Mouse (Mus musculus) midbrain, embryonic 11.5 days (tissue): Measurements from ENCODE around the gene Grm4. TPM values are rescaled to one million over a fixed set of nuclear protein-coding genes. Genes with fewer than 3 reads are reported as not detected.

ENCODE experiments used
- ATAC-seq: fragments of 200-750 bp; cut with Nextera tagmentation; 2 replicates; pipeline ENCODE4 v1.8.0; 2017; ENCODE audit warnings: moderate TSS enrichment, moderate library complexity; ENCODE audit not compliant: low FRiP score
- DNase-seq: peaks from one replicate; pipeline ENCODE4 v3.0.0; 2015; ENCODE audit warnings: low spot score; ENCODE audit errors: missing footprints
- H3K27ac ChIP-seq: fragments of 300-500 bp; sonication (generic); 2 replicates; pipeline ENCODE4 v1.5.1; 2014; ENCODE audit warnings: low read depth, low read length
- H3K27me3 ChIP-seq: fragments of 300-500 bp; sonication (generic); 2 replicates; pipeline ENCODE4 v1.6.1; 2014; ENCODE audit warnings: mild to moderate bottlenecking, low read length, moderate library complexity, mixed read lengths; ENCODE audit not compliant: control insufficient read depth, insufficient read depth
- H3K36me3 ChIP-seq: fragments of 300-500 bp; sonication (generic); 2 replicates; pipeline ENCODE4 v1.6.1; 2014; ENCODE audit warnings: mild to moderate bottlenecking, low read length, moderate library complexity, mixed read lengths; ENCODE audit not compliant: control insufficient read depth, insufficient read depth
- H3K4me1 ChIP-seq: fragments of 300-500 bp; sonication (generic); 2 replicates; pipeline ENCODE4 v1.6.1; 2014; ENCODE audit warnings: low read length; ENCODE audit not compliant: control insufficient read depth, insufficient read depth
- H3K4me2 ChIP-seq: fragments of 300-500 bp; sonication (generic); 2 replicates; pipeline ENCODE4 v1.6.1; 2014; ENCODE audit warnings: mild to moderate bottlenecking, moderate library complexity
- H3K4me3 ChIP-seq: fragments of 300-500 bp; sonication (generic); 2 replicates; pipeline ENCODE4 v1.5.1; 2014; ENCODE audit warnings: low read depth, low read length
- H3K9ac ChIP-seq: fragments of 300-500 bp; sonication (generic); 2 replicates; pipeline ENCODE4 v1.6.1; 2014; ENCODE audit warnings: low read length
- H3K9me3 ChIP-seq: fragments of 300-500 bp; sonication (generic); 2 replicates; pipeline ENCODE4 v1.6.1; 2016; ENCODE audit warnings: low read length; ENCODE audit not compliant: control insufficient read depth
- WGBS: fragments of 180-500 bp; shearing (Covaris S2); extraction: QIAGEN DNeasy Blood & Tissue Kit; methylation state at CpG from one replicate; pipeline ENCODE4 v1.1.7; 2014; 5-methylcytosine and 5-hydroxymethylcytosine counted together
- polyA plus RNA-seq: library from polyadenylated mRNA; unstranded; fragments of >200 nt; fragmentation: Nextera tagmentation; extraction: Ambion mirVana; gene quantifications from 2 replicates; pipeline ENCODE4 v1.2.1, GENCODE M21; 2014

Gene Grm4
- polyA plus RNA-seq, 1 experiment from 2014 or later = 3.5 TPM

GRCm38 (mm10) chr17:27431049-27431839 is 90.0 kb downstream of the Grm4 start:
- no peak overlapping the region for H3K27ac ChIP-seq
- WGBS = 84% methylated on average over 26 of the region's 26 CpGs
- no peak overlapping the region for H3K4me3 ChIP-seq
- H3K9ac ChIP-seq = no peak overlapping the region
- no peak for ATAC-seq
- H3K4me1 ChIP-seq = peaks cover 23% of the 10 kb centered on the region
- DNase-seq = no peak
- no peaks in the 10 kb centered on the region for H3K27me3 ChIP-seq
- no peak overlapping the region for H3K4me2 ChIP-seq
- peaks cover 9% of the 10 kb centered on the region for H3K9me3 ChIP-seq
- H3K36me3 ChIP-seq = no peaks in the 10 kb centered on the region

DNA sequence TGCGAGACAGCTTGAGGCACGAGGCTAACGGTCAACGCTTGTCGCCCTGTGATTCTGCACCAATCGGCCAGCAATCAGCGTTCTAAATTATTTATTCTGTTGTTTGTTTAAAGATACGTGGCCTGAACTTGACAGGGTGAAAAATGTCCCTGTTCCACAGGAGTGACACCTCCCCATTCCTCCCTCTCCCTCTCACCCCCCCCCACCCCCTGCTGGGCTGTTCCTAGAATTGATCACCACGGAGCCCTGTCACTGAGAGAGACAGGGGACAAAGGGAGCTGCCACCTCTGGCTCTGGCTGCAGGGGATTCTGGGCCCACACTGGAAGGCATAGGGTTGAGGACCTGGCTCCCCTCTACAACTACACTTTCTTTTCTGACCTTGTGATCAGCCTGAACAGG is 91.4 kb downstream of the Grm4 start:
- no peak overlapping the region for H3K4me3 ChIP-seq
- no peak overlapping the region for H3K4me2 ChIP-seq
- no peaks in the 10 kb centered on the region for H3K27me3 ChIP-seq
- H3K4me1 ChIP-seq = peaks cover 21% of the 10 kb centered on the region
- H3K9me3 ChIP-seq = peaks cover 9% of the 10 kb centered on the region
- no peak overlapping the region for H3K27ac ChIP-seq
- no peak overlapping the region for H3K9ac ChIP-seq
- no peaks in the 10 kb centered on the region for H3K36me3 ChIP-seq
- DNase-seq (no peak), ATAC-seq (no peak)
- WGBS = 57% methylated on average over 9 of the region's 9 CpGs

GRCm38 (mm10) chr17:27425016-27425415 is 96.2 kb downstream of the Grm4 start:
- Histone ChIP-seq H3K4me1 (peaks cover 18% of the 10 kb centered on the region), H3K9me3 (peaks cover 9% of the 10 kb centered on the region), H3K9ac (no peak overlapping the region), H3K27me3 (no peaks in the 10 kb centered on the region), H3K27ac (no peak overlapping the region), H3K4me2 (no peak overlapping the region), H3K4me3 (no peak overlapping the region), H3K36me3 (no peaks in the 10 kb centered on the region)
- no peak for DNase-seq
- no peak for ATAC-seq
- 88% methylated on average over 2 of the region's 2 CpGs for WGBS

GRCm38 (mm10) chr17:27424356-27424755 is 96.8 kb downstream of the Grm4 start:
- Histone ChIP-seq H3K4me1 (peaks cover 18% of the 10 kb centered on the region), H3K4me3 (no peak overlapping the region), H3K27me3 (no peaks in the 10 kb centered on the region), H3K4me2 (no peak overlapping the region), H3K9me3 (peaks cover 9% of the 10 kb centered on the region), H3K9ac (no peak overlapping the region), H3K36me3 (no peaks in the 10 kb centered on the region), H3K27ac (no peak overlapping the region)
- 80% methylated on average over 6 of the region's 6 CpGs for WGBS
- no peak for ATAC-seq
- no peak for DNase-seq

- ATAC-seq (peak; percentile 49), DNase-seq (no peak)
- Histone ChIP-seq H3K27me3 (no peaks in the 10 kb centered on the region), H3K4me3 (no peak overlapping the region), H3K9me3 (no peaks in the 10 kb centered on the region), H3K4me1 (peaks cover 18% of the 10 kb centered on the region), H3K9ac (peak overlapping the region; percentile 33; the same call in 1 of the 2 replicates), H3K27ac (peak overlapping the region; percentile 63), H3K36me3 (no peaks in the 10 kb centered on the region), H3K4me2 (no peak overlapping the region)
- WGBS = 47% methylated on average over 10 of the region's 10 CpGs
These were observed 98.3 kb downstream of the Grm4 start for GRCm38 (mm10) chr17:27422726-27423381.

- ATAC-seq (peak; percentile 31; the same call in 1 of the 2 replicates), DNase-seq (no peak)
These were observed 98.9 kb downstream of the Grm4 start for GRCm38 (mm10) chr17:27422371-27422725.

GRCm38 (mm10) chr17:27421837-27422236 is 99.4 kb downstream of the Grm4 start:
- Histone ChIP-seq H3K27me3 (no peaks in the 10 kb centered on the region), H3K9me3 (no peaks in the 10 kb centered on the region), H3K4me3 (no peak overlapping the region), H3K4me1 (peaks cover 18% of the 10 kb centered on the region), H3K36me3 (no peaks in the 10 kb centered on the region), H3K27ac (peak overlapping the region; percentile 36; the same call in 1 of the 2 replicates), H3K9ac (peak overlapping the region; percentile 20), H3K4me2 (no peak overlapping the region)
- DNase-seq = no peak
- 40% methylated on average over 8 of the region's 8 CpGs for WGBS
- ATAC-seq = peak; percentile 22; the same call in 1 of the 2 replicates

More at GRCm38 (mm10) chr17:27422371-27422725, 98.9 kb downstream of the Grm4 start:
- peak overlapping the region; percentile 33 for H3K9ac ChIP-seq
- no peak overlapping the region for H3K4me2 ChIP-seq
- H3K27me3 ChIP-seq = no peaks in the 10 kb centered on the region
- H3K4me1 ChIP-seq = peaks cover 18% of the 10 kb centered on the region
- peak overlapping the region; percentile 63 for H3K27ac ChIP-seq
- H3K36me3 ChIP-seq = no peaks in the 10 kb centered on the region
- no peak overlapping the region for H3K4me3 ChIP-seq
- WGBS = 38% methylated on average over 6 of the region's 6 CpGs
- H3K9me3 ChIP-seq = no peaks in the 10 kb centered on the region

- no peak for DNase-seq
- Histone ChIP-seq H3K4me3 (no peak overlapping the region), H3K4me2 (no peak overlapping the region), H3K9ac (no peak overlapping the region), H3K27me3 (no peaks in the 10 kb centered on the region), H3K4me1 (no peaks in the 10 kb centered on the region), H3K36me3 (no peaks in the 10 kb centered on the region), H3K27ac (no peak overlapping the region), H3K9me3 (no peaks in the 10 kb centered on the region)
- no peak for ATAC-seq
- 80% methylated on average over 5 of the region's 5 CpGs for WGBS
These were observed 112.2 kb downstream of the Grm4 start for GRCm38 (mm10) chr17:27409006-27409405.

DNA sequence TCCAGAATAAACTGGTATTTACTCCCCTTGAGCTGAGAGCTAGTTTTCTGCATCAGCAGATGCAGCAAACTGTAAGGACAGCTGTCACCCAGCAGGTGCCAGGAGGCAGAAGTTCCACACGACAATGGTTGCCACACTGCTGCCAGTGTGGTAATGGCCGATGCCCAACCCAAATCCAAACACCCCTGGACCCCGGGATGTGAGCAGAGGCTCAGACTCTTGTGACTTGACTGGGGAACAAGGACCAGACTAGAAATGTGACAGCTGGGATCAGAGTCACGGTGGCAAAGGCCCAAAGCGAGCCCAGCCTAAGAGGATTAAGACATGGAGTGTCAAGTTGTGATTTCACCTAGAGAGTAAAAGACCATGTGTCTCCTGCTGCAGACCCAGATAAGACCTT is 112.7 kb downstream of the Grm4 start:
- 46% methylated on average over 5 of the region's 5 CpGs for WGBS
- Histone ChIP-seq H3K4me1 (no peaks in the 10 kb centered on the region), H3K9me3 (no peaks in the 10 kb centered on the region), H3K9ac (no peak overlapping the region), H3K4me3 (no peak overlapping the region), H3K27me3 (no peaks in the 10 kb centered on the region), H3K36me3 (no peaks in the 10 kb centered on the region), H3K27ac (no peak overlapping the region), H3K4me2 (no peak overlapping the region)
- DNase-seq = no peak
- no peak for ATAC-seq
